Mouse (Mus musculus) brain, embryonic 14.5 days (tissue): Measurements from ENCODE around the gene Fbln2.

ENCODE experiments used
- CTCF ChIP-seq: fragments of 200-500 bp; IDR thresholded peaks from 2 replicates; pipeline ENCODE4 v1.5.1; 2012; ENCODE audit warnings: inconsistent platforms, mild to moderate bottlenecking, moderate library complexity, borderline replicate concordance; ENCODE audit not compliant: insufficient read depth, insufficient read length; ENCODE audit errors: extremely low read depth
- POLR2A ChIP-seq: fragments of 200-500 bp; IDR thresholded peaks from 2 replicates; pipeline ENCODE4 v1.6.1; 2012; ENCODE audit warnings: mild to moderate bottlenecking, inconsistent platforms, borderline replicate concordance; ENCODE audit not compliant: poor library complexity, insufficient read depth, insufficient read length, severe bottlenecking; ENCODE audit errors: extremely low read depth

DNA sequence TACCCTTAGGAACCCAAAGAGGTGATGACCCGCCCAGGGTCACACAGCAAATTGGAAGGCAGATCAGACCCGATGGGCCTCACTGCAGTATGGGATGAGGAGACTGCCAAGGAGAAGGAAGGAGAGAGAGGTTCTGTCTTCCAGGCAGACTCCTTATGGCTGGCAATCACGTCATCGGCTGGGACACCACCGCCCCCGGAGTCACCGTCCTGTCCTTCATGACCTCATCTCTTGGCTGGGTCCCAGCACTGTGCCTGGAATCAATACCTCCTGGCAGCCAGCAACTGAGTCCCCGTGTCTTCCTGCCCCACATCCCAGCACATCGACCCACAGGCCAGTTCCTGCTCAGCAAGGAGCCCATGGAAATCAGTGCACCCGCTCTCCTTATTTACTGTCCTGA is 78.7 kb downstream of the Fbln2 start:
- TF ChIP-seq CTCF (no peak), POLR2A (no peak)
